Mouse (Mus musculus) kidney, postnatal 10 days (tissue): ENCODE results near the gene Olfr1100.

Source experiments
- DNase-seq: peaks from one replicate; pipeline ENCODE4 v3.0.0; 2021; ENCODE audit warnings: mixed read lengths

Olfr1100 gene

GRCm38 (mm10) chr2:86979854-86980253, at the start of gene Olfr1100:
TSS of gene Olfr1100 (minus strand) at chr2:86979954.
- no peak for DNase-seq

GRCm38 (mm10) chr2:87026980-87027379, 47.2 kb upstream of the Olfr1100 start, which contains the start of gene Olfr1104:
TSS of gene Olfr1104 (minus strand) at chr2:87027080.
- no peak for DNase-seq

- no peak for DNase-seq
Observed at GRCm38 (mm10) chr2:86998098-86998497, 18.3 kb upstream of the Olfr1100 start, which contains the start of gene Olfr1102. TSS of gene Olfr1102 (plus strand) at chr2:86998398.

GRCm38 (mm10) chr2:86991121-86991520, 11.4 kb upstream of the Olfr1100 start, which contains the start of gene Olfr1101:
TSS of gene Olfr1101 (minus strand) at chr2:86991221.
- DNase-seq, result no peak

- DNase-seq, result no peak
Observed at GRCm38 (mm10) chr2:86960593-86960992, 19.2 kb downstream of the Olfr1100 start, which contains the start of gene Olfr1099. TSS of gene Olfr1099 (minus strand) at chr2:86960693.

- no peak for DNase-seq
Observed at GRCm38 (mm10) chr2:86926557-86926956, 53.2 kb downstream of the Olfr1100 start.
